Mouse (Mus musculus) cerebellum, adult 2 months (tissue): ENCODE measurements around the gene Sesn1.

Source experiments
- CTCF ChIP-seq: fragments of 200-500 bp; IDR thresholded peaks from 2 replicates; pipeline ENCODE4 v1.5.1; 2011; ENCODE audit warnings: low read depth, mild to moderate bottlenecking, control low read depth, low read length, moderate library complexity, borderline replicate concordance; ENCODE audit not compliant: insufficient read depth
- POLR2A ChIP-seq: fragments of 200-500 bp; IDR thresholded peaks from 2 replicates; pipeline ENCODE4 v1.6.1; 2011; ENCODE audit warnings: low read length, control low read depth, borderline replicate concordance; ENCODE audit not compliant: insufficient read depth

- TF ChIP-seq CTCF = no peak
- no peak for TF ChIP-seq POLR2A
Measured at GRCm38 (mm10) chr10:41763741-41764385, 45.9 kb upstream of the Sesn1 start.
